Mouse (Mus musculus): Measurements from ENCODE around the gene Acot1. TPM values are rescaled to one million over a fixed set of nuclear protein-coding genes. Genes with fewer than 3 reads are reported as not detected.
"Not testable (repeated sequence)": the region's sequence is repeated elsewhere in the genome, so short reads cannot be mapped to it uniquely, and the experiment has no call there.

Acot1 gene
- polyA plus RNA-seq, 1 experiment from 2014 or later: 85.5 TPM

DNA sequence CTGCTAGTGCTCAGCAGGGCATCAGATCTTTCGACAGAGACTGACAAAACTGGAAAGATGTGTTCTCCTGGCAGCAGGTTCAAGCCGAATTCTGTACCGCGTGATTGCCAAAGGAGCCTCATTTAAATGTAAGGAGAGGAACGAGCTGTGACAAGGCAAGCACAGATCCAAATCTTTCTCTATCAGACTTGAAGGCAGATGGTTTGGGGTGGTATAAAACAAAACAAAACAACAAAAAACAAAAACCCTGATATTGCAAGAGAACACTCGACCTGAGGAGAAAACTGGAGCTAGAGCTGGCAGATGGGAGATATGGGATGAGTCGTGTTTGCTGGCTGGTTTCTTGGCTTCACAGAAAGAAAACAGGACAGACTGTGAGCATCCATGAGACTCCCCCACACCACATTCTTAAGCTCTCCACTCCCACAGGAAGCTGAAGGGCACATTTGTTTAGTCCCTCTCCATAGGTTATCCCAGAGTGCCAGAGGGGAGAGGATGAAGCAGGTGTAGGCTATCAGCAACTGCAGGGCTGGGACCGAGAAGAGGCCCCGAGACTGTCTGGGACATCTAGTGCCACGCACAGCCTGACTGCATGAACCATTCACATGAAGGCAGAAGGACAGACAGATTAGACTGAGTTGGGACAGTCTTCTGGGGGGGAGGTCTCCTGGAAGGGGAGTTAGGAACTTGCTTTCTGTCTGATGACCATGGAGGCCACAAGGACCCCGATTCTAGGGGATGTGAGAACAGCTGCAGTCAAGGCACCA is 10.8 kb upstream of the Acot1 start:
- Histone ChIP-seq H3K4me3 (no peak overlapping the region), H3K4me1 (peaks cover 11% of the 10 kb centered on the region), H3K9me3 (no peaks in the 10 kb centered on the region), H3K9ac (no peak overlapping the region), H3K27me3 (no peaks in the 10 kb centered on the region), H3K36me3 (peaks cover 3% of the 10 kb centered on the region; the same call in 1 of the 2 replicates), H3K27ac (no peak overlapping the region), H3K4me2 (no peak overlapping the region)
- ATAC-seq (ENCODE audit: borderline replicate concordance, extremely low read depth, low FRiP score, low TSS enrichment): no peak; the same call in 1 of the 2 replicates
- WGBS: 34% methylated on average over 11 of the region's 11 CpGs

DNA sequence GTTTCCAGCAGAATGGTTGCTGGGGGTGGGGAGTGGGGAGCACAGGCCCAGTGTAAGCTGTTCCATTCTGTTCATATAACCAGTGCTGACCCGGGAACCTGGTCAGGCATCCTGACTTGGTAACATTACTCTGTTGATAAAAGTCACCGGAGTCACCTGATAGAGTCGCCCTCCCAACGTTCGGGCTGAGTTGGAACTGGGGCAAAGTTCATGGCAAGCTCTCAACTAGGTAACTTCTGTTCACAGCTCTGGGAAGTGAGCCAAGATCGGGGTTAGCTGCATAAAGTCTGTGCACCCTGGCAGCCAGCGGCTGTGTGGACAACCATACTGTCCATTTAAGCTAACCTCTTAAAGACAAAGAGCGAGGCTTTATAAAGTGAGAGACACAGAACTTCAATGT is 10.1 kb upstream of the Acot1 start:
- H3K4me3 ChIP-seq, H3K9ac ChIP-seq, H3K27ac ChIP-seq, H3K27me3 ChIP-seq, H3K4me2 ChIP-seq, H3K9me3 ChIP-seq, H3K36me3 ChIP-seq: not testable (repeated sequence)
- WGBS: 24% methylated on average over 8 of the region's 8 CpGs
- peaks cover 11% of the 10 kb centered on the region for H3K4me1 ChIP-seq
- ATAC-seq (ENCODE audit: borderline replicate concordance, extremely low read depth, low FRiP score, low TSS enrichment): peak; percentile 49

DNA sequence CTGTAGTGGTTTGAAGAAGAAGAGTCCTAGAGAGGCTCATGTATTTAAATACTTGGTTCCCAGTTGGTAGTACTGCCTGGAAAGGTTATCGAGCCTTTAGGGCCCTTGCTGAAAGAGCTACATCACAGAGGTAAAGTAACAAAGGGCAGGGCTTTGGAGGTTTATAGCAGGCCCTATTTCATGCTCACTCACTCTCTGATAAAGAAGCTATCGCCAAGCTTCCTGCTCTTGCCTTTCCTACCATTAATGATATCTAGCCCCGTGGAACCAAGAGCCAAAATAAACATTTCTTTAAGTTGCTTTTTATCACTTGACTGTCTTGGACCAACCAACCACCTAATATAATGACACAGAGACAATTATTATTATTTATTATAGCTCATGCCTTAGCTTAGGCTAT is 8.9 kb upstream of the Acot1 start:
- 34% methylated on average over 3 of the region's 3 CpGs for WGBS
- Histone ChIP-seq H3K9ac (no peak overlapping the region), H3K27me3 (no peaks in the 10 kb centered on the region), H3K4me3 (no peak overlapping the region), H3K36me3 (no peaks in the 10 kb centered on the region), H3K27ac (no peak overlapping the region), H3K9me3 (no peaks in the 10 kb centered on the region), H3K4me2 (no peak overlapping the region), H3K4me1 (peaks cover 11% of the 10 kb centered on the region)
- ATAC-seq (ENCODE audit: borderline replicate concordance, extremely low read depth, low FRiP score, low TSS enrichment): no peak

DNA sequence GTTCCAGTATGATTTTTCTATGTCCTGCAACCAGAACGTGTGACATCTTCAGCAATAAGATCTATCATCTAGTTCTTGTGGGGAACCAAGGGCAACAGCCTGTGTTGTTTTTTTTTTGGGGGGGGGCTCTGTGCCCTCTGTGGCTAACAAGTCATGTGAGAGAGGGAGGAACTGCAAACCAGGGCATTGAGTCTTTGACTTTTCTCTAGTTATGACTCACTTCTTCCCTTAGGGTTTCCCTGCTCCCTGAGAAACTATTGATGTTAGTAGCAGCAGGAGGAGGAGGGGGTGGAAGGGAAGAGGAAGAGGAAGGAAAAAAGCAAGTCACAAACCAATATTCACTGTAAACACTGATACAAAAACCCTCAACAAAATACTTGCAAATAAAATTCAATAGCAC is 5.4 kb upstream of the Acot1 start:
- no peaks in the 10 kb centered on the region for H3K9me3 ChIP-seq
- H3K36me3 ChIP-seq: no peaks in the 10 kb centered on the region
- no peak overlapping the region for H3K4me3 ChIP-seq
- H3K27ac ChIP-seq: no peak overlapping the region
- no peak for ATAC-seq (ENCODE audit: borderline replicate concordance, extremely low read depth, low FRiP score, low TSS enrichment)
- no peaks in the 10 kb centered on the region for H3K27me3 ChIP-seq
- no peak overlapping the region for H3K9ac ChIP-seq
- no peak overlapping the region for H3K4me2 ChIP-seq
- 88% methylated on average over 1 of the region's 1 CpGs for WGBS
- H3K4me1 ChIP-seq: peaks cover 8% of the 10 kb centered on the region

DNA sequence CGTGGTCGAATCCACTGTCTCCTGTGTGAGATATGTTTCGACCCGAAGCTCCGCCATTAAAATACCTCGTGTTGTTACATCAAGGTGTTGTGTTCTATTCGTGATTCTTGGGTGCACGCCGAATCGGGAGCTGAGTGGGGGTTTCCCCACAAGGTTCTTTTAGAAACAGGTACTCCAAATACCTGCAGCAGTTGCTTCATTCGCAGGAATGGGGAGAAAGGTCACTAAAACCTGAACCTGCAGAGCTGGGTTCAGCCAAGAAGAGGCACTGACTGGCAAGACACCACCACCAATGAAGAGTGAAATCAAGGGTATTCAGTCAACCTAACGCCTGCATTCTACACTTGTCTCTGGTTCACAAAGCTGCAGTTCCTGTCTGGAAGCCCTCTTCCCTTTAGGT is 1.0 kb upstream of the Acot1 start:
- peak overlapping the region; percentile 64; the same call in 1 of the 2 replicates for H3K4me2 ChIP-seq
- no peaks in the 10 kb centered on the region for H3K36me3 ChIP-seq
- no peaks in the 10 kb centered on the region for H3K27me3 ChIP-seq
- ATAC-seq (ENCODE audit: borderline replicate concordance, extremely low read depth, low FRiP score, low TSS enrichment): no peak
- H3K9me3 ChIP-seq: no peaks in the 10 kb centered on the region
- H3K9ac ChIP-seq: no peak overlapping the region
- H3K4me1 ChIP-seq: peaks cover 25% of the 10 kb centered on the region
- peak overlapping the region; percentile 88; the same call in 1 of the 2 replicates for H3K27ac ChIP-seq
- 80% methylated on average over 12 of the region's 12 CpGs for WGBS
- H3K4me3 ChIP-seq: no peak overlapping the region

DNA sequence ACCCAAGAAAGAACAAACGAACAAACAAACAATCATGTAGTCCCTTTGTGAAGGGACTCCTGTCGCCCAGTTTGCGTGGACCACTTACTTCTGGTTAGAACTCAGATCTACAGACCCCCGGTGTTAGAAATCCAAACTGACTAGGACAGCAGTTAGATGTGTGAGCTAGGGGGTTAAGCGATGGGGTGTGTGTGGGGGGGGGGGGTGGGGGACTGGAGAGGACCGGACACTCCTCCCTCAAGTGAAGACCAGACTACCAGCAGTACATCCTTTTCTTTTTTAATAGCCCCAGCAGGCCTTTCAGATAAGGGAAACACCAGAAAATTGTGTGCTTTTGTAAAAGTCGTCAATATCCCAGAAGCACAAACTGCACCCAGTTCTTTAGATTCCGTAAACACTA is 561 bp upstream of the Acot1 start:
- 0 out of 2 replicates have a peak, but pooled peaks have one; percentile 3 for ATAC-seq (ENCODE audit: borderline replicate concordance, extremely low read depth, low FRiP score, low TSS enrichment)
- Histone ChIP-seq H3K36me3 (no peaks in the 10 kb centered on the region), H3K9ac (0 out of 2 replicates have a peak overlapping the region, but pooled peaks have one; percentile 43), H3K27me3 (no peaks in the 10 kb centered on the region), H3K4me1 (peaks cover 25% of the 10 kb centered on the region), H3K4me3 (peak overlapping the region; percentile 52), H3K9me3 (no peaks in the 10 kb centered on the region), H3K4me2 (peak overlapping the region; percentile 64), H3K27ac (peak overlapping the region; percentile 88)
- WGBS: 44% methylated on average over 8 of the region's 8 CpGs

DNA sequence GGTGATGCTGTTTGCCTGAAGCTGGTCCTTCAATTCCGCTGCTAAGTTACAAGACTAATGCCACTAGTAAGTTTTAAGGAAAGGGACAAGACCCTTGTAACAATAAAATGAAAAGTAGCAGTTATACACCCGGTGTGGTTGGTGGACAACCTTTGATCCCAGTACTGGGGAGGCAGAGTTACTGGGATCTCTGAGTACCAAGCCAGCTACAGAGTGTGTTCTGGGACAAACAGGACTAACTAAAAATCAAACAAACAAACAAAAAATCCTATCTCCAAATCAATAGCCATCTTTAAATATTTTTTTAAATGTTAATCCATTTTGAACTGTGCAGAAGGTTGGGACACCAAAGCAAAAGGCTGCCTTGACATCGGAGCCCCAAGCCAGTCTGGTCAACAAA is 911 bp downstream of the Acot1 start:
- Histone ChIP-seq H3K4me2 (peak overlapping the region; percentile 64), H3K4me3 (peak overlapping the region; percentile 52), H3K27ac (peak overlapping the region; percentile 7; the same call in 1 of the 2 replicates), H3K9ac (0 out of 2 replicates have a peak overlapping the region, but pooled peaks have one; percentile 43), H3K27me3 (no peaks in the 10 kb centered on the region), H3K9me3 (no peaks in the 10 kb centered on the region), H3K36me3 (0 out of 2 replicates have a peak, but pooled peaks cover 2% of the 10 kb centered on the region), H3K4me1 (peaks cover 25% of the 10 kb centered on the region)
- WGBS: 58% methylated on average over 3 of the region's 3 CpGs
- ATAC-seq (ENCODE audit: borderline replicate concordance, extremely low read depth, low FRiP score, low TSS enrichment): no peak

DNA sequence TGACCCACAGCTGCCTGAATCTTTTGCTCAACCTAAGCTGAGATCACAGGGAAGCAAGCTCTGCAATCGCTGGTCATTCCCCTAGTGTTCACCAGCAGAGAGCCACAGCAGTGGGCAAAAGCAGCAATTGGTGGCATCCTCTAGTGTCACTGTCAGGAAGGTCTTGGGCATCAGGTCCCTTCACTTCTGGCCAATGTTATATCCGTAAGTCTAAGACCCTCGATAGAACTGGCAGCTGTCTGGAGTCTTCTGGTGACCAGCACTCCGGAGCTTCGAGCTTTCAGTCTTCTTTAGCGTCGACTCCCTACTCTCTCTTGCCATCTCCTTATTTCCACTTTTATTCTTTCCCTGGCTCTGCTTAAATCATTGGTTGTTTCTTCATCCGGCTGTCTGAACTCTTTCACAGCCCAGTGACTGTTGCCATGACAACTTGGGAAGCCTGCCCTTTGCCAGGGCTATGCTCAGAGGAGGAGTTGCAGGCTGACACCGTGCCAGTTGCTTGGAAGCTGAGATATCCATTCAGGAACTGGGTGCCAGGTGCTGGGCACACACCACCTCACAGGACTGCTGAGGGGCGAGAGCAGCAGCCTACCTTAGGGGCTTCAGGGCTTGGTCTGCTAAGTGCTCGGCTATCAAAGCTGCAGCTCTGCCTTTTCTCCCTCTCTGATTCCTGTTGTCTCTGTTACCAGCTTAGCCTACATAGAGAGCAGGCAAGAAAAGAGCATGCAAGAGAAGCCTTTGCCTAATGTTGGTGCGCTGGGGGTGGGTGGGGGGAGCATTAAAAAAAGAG is 2.2 kb downstream of the Acot1 start:
- ATAC-seq (ENCODE audit: borderline replicate concordance, extremely low read depth, low FRiP score, low TSS enrichment): peak; percentile 57; the same call in 1 of the 2 replicates
- H3K27ac ChIP-seq: peak overlapping the region; percentile 63
- peak overlapping the region; percentile 52 for H3K4me3 ChIP-seq
- H3K27me3 ChIP-seq: no peaks in the 10 kb centered on the region
- 0 out of 2 replicates have a peak, but pooled peaks cover 5% of the 10 kb centered on the region for H3K36me3 ChIP-seq
- H3K4me1 ChIP-seq: peaks cover 25% of the 10 kb centered on the region
- peak overlapping the region; percentile 64 for H3K4me2 ChIP-seq
- no peak overlapping the region for H3K9ac ChIP-seq
- no peaks in the 10 kb centered on the region for H3K9me3 ChIP-seq
- WGBS: 30% methylated on average over 12 of the region's 12 CpGs

DNA sequence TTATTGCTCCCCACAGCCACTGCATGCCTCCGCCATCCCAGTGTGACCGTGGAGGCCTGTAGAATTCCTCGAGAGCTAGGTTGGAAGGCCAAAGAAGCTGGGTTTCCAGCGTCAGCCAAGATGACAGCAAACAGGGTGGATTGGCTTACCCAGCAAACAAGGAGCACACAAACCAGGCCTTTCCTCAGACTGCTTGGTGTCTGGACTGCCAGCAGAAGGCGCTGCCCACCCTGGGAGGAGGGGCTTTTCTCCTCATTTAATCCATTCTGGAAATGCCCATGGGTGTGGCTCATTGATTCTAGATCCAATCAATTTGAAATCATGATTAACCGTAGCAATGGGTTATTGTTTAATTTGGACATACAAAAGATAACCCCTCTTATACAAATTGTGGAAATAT is 3.8 kb downstream of the Acot1 start:
- no peak overlapping the region for H3K4me2 ChIP-seq
- peaks cover 25% of the 10 kb centered on the region for H3K4me1 ChIP-seq
- peaks cover 8% of the 10 kb centered on the region; the same call in 1 of the 2 replicates for H3K36me3 ChIP-seq
- H3K9ac ChIP-seq: no peak overlapping the region
- no peaks in the 10 kb centered on the region for H3K27me3 ChIP-seq
- no peak overlapping the region for H3K27ac ChIP-seq
- ATAC-seq (ENCODE audit: borderline replicate concordance, extremely low read depth, low FRiP score, low TSS enrichment): no peak
- no peak overlapping the region for H3K4me3 ChIP-seq
- 67% methylated on average over 6 of the region's 6 CpGs for WGBS
- H3K9me3 ChIP-seq: no peaks in the 10 kb centered on the region

DNA sequence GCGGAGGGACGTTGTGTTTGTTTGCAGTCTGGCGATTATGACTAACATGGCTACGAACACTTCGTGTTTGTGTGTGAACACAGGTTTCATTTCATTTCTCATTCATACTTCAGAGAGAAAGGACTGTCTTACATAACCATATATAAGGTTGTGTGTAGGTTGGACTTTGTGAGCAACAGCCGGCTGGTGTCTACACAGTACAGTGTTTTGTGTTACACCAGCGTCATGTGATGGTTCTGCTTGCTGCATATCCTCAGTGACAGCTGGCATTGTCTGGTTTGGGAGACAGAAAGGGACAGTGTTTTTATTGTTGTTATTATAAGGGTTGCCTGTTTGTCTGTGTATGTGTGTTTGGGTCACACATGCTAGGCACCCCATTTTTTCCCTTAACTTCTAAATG is 4.4 kb downstream of the Acot1 start:
- ATAC-seq (ENCODE audit: borderline replicate concordance, extremely low read depth, low FRiP score, low TSS enrichment): no peak
- Histone ChIP-seq H3K4me1 (peaks cover 20% of the 10 kb centered on the region), H3K4me2 (no peak overlapping the region), H3K9me3 (no peaks in the 10 kb centered on the region), H3K27me3 (no peaks in the 10 kb centered on the region), H3K36me3 (peaks cover 8% of the 10 kb centered on the region; the same call in 1 of the 2 replicates), H3K27ac (no peak overlapping the region), H3K9ac (no peak overlapping the region), H3K4me3 (no peak overlapping the region)
- WGBS: 90% methylated on average over 7 of the region's 7 CpGs

DNA sequence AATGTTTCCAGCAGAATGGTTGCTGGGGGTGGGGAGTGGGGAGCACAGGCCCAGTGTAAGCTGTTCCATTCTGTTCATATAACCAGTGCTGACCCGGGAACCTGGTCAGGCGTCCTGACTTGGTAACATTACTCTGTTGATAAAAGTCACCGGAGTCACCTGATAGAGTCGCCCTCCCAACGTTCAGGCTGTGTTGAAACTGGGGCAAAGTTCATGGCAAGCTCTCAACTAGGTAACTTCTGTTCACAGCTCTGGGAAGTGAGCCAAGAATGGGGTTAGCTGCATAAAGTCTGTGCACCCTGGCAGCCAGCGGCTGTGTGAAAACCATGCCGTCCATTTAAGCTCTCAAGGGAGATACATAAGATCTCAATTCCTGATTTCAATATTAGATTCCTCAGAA is 11.2 kb downstream of the Acot1 start:
- not testable (repeated sequence) for H3K4me3 ChIP-seq, H3K9ac ChIP-seq, H3K36me3 ChIP-seq, H3K9me3 ChIP-seq, H3K4me1 ChIP-seq, H3K27ac ChIP-seq, H3K4me2 ChIP-seq, H3K27me3 ChIP-seq
- peak; percentile 69 for ATAC-seq (ENCODE audit: borderline replicate concordance, extremely low read depth, low FRiP score, low TSS enrichment)
- WGBS: 21% methylated on average over 7 of the region's 7 CpGs

DNA sequence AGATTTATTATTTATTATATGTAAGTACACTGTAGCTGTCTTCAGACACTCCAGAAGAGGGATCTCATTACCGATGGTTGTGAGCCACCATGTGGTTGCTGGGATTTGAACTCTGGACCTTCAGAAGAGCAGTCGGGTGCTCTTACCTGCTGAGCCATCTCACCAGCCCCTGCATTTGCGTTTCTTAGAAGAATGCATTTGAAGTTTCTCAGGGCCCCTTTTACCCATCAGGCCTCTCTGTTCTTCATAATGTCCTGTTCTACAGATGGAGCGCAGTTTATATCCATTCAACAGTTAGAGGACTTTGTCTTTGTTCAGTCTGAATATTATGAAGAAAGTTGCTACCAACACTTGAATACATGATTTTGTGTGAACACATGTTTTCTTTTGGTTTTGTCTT is 13.0 kb downstream of the Acot1 start:
- ATAC-seq (ENCODE audit: borderline replicate concordance, extremely low read depth, low FRiP score, low TSS enrichment); H3K27me3 ChIP-seq; H3K4me3 ChIP-seq; H3K36me3 ChIP-seq; H3K9ac ChIP-seq; H3K9me3 ChIP-seq; H3K4me2 ChIP-seq; H3K4me1 ChIP-seq; H3K27ac ChIP-seq: not testable (repeated sequence)
- WGBS: 90% methylated on average over 4 of the region's 4 CpGs
